ENCODE assay signal across 8 mouse cellular contexts in the genomic region with DNA sequence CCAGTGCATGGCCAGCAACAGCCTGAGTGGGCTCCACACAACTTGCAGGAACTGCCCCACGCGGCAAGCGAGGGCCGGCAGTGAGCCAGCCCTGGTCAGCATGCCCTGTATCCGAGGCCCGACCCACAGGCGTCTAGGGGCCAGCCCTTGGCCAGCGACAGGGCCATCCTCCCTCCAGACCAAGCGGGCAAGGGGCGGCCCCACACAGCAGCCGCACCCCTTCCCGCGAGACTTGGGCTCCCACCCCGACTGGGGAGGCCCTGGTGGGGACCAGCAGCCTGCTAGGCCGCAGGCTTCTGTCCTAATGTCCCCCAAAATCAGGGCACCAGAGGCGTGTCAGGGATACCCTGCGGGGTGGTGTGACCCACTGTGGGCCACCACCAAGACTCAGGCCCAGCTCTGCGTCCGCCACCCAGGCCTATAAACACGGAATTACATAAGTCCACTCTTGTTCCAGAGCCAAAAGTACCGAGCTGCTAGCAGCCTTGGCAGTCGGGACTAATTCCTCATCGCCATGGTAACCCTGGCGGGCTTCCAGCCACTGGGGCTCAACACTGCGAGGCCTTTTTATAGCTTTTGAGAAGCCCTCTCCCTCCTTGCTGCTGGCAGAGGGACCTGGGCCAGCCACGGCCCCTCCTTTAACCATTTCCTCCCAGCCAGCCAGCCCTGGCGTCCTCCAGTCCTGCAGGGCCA. TPM values are rescaled to one million over a fixed set of nuclear protein-coding genes. Genes with fewer than 3 reads are reported as not detected.
DNase-seq lines count a peak whose midpoint lies in the region; ATAC-seq lines count a peak whose summit lies in the region.

No protein-coding gene starts in this region.

- no peaks in the 10 kb centered on the region for H3K27me3 ChIP-seq in forebrain, embryonic 10.5 days (ENCODE audit: poor library complexity, severe bottlenecking)
- no peaks in the 10 kb centered on the region for H3K27me3 ChIP-seq in heart, embryonic 14.5 days (ENCODE audit: control insufficient read depth, insufficient read depth, low read length)
- no peaks in the 10 kb centered on the region for H3K27me3 ChIP-seq in liver, embryonic 11.5 days (replicated peaks; ENCODE audit: control insufficient read depth, insufficient read depth, low read length)
- no peaks in the 10 kb centered on the region for H3K27me3 ChIP-seq in stomach, embryonic 14.5 days (ENCODE audit: control insufficient read depth, insufficient read depth, low read length)

- H3K4me2 ChIP-seq in heart, embryonic 14.5 days (ENCODE audit: low read length), result peak overlapping the region; percentile 76
- H3K4me2 ChIP-seq in liver, embryonic 11.5 days, result peak overlapping the region; percentile 52
- H3K4me2 ChIP-seq in stomach, embryonic 14.5 days (replicated peaks; ENCODE audit: low read depth, low read length), result peak overlapping the region; percentile 70

- H3K4me1 ChIP-seq in forebrain, embryonic 10.5 days, result peaks cover 81% of the 10 kb centered on the region
- peaks cover 66 to 81% of the 10 kb centered on the region in 2 experiments for H3K4me1 ChIP-seq in heart, embryonic 14.5 days (ENCODE audit: control insufficient read depth in 2 of 2, insufficient read depth in 2 of 2, low read length in 2 of 2)
- peaks cover 56% of the 10 kb centered on the region for H3K4me1 ChIP-seq in liver, embryonic 11.5 days (replicated peaks; ENCODE audit: control insufficient read depth, insufficient read depth, low read length)
- H3K4me1 ChIP-seq in stomach, embryonic 14.5 days (ENCODE audit: control insufficient read depth, insufficient read depth, low read length), result peaks cover 66% of the 10 kb centered on the region

- H3K27ac ChIP-seq in forebrain, embryonic 10.5 days, result peak overlapping the region; percentile 97
- peak overlapping the region; percentile 96 to 98 for H3K27ac ChIP-seq in heart, embryonic 14.5 days (replicated peaks in 1 of 2; ENCODE audit: control insufficient read depth in 1 of 2, insufficient read depth in 1 of 2, low read depth in 2 of 2, low read length in 2 of 2)
- H3K27ac ChIP-seq in liver, embryonic 11.5 days (ENCODE audit: low read depth, low read length), result peak overlapping the region; percentile 93
- peak overlapping the region; percentile 99 for H3K27ac ChIP-seq in stomach, embryonic 14.5 days (ENCODE audit: low read length)

- peak; percentile 53 for DNase-seq in thymus, postnatal 4 days
- no peak for DNase-seq in thymus, postnatal 25 days
- peak; percentile 90 for DNase-seq in forebrain, embryonic 10.5 days (ENCODE audit: extremely low spot score, low spot score)
- DNase-seq in kidney, postnatal 14 days, result peak; percentile 100
- peak; percentile 73 for DNase-seq in liver, embryonic 11.5 days (ENCODE audit: low spot score)

- no peaks in the 10 kb centered on the region for H3K9me3 ChIP-seq in forebrain, embryonic 10.5 days
- H3K9me3 ChIP-seq in heart, embryonic 14.5 days (ENCODE audit: control insufficient read depth, low read length), result no peaks in the 10 kb centered on the region
- no peaks in the 10 kb centered on the region for H3K9me3 ChIP-seq in liver, embryonic 11.5 days (ENCODE audit: control insufficient read depth, low read length)
- H3K9me3 ChIP-seq in stomach, embryonic 14.5 days (ENCODE audit: control insufficient read depth, low read depth, low read length), result no peaks in the 10 kb centered on the region

- 22% methylated on average over 27 of the region's 27 CpGs for WGBS in forebrain, embryonic 10.5 days
- WGBS in heart, embryonic 14.5 days, result 4% methylated on average over 27 of the region's 27 CpGs
- 45% methylated on average over 27 of the region's 27 CpGs for WGBS in liver, embryonic 11.5 days
- 9% methylated on average over 27 of the region's 27 CpGs for WGBS in stomach, embryonic 14.5 days

- peak overlapping the region; percentile 71 for H3K9ac ChIP-seq in heart, embryonic 14.5 days (ENCODE audit: low read length)
- H3K9ac ChIP-seq in liver, embryonic 11.5 days (ENCODE audit: low read depth, low read length), result peak overlapping the region; percentile 38; the same call in 1 of the 2 replicates
- H3K9ac ChIP-seq in stomach, embryonic 14.5 days (replicated peaks; ENCODE audit: low read depth, low read length), result peak overlapping the region; percentile 52

- peaks cover 12% of the 10 kb centered on the region for H3K36me3 ChIP-seq in forebrain, embryonic 10.5 days (replicated peaks)
- H3K36me3 ChIP-seq in heart, embryonic 14.5 days (ENCODE audit: control insufficient read depth, insufficient read depth, low read length), result no peaks in the 10 kb centered on the region
- no peaks in the 10 kb centered on the region; the same call in 1 of the 2 replicates for H3K36me3 ChIP-seq in liver, embryonic 11.5 days (ENCODE audit: control insufficient read depth, insufficient read depth, low read length)
- H3K36me3 ChIP-seq in stomach, embryonic 14.5 days (ENCODE audit: control insufficient read depth, insufficient read depth, low read length), result no peaks in the 10 kb centered on the region

- ATAC-seq in heart, embryonic 14.5 days (ENCODE audit: insufficient number of reproducible peaks, insufficient read depth, low FRiP score, low read depth), result peak; percentile 83
- ATAC-seq in liver, embryonic 11.5 days (replicated peaks; ENCODE audit: low FRiP score), result peak; percentile 59
- ATAC-seq in monocyte, adult 5-6 weeks (replicated peaks; ENCODE audit: insufficient number of reproducible peaks, low FRiP score, low TSS enrichment, poor library complexity, severe bottlenecking), result peak; percentile 15; the same call in 1 of the 2 replicates
- ATAC-seq in stomach, embryonic 14.5 days (ENCODE audit: insufficient number of reproducible peaks, insufficient read depth, low FRiP score, low read depth), result peak; percentile 84

- H3K4me3 ChIP-seq in forebrain, embryonic 10.5 days, result peak overlapping the region; percentile 50
- H3K4me3 ChIP-seq in heart, embryonic 14.5 days (ENCODE audit: control insufficient read depth in 1 of 2, insufficient read depth in 1 of 2, low read depth in 1 of 2, low read length in 2 of 2), result peak overlapping the region; percentile 36 to 38
- H3K4me3 ChIP-seq in liver, embryonic 11.5 days (ENCODE audit: low read depth, low read length), result peak overlapping the region; percentile 19; the same call in 1 of the 2 replicates
- H3K4me3 ChIP-seq in stomach, embryonic 14.5 days (ENCODE audit: low read depth, low read length), result peak overlapping the region; percentile 36

RNA-seq across cellular contexts. Expression of a gene that starts 38.0 kb away (rescaled TPM):
- polyA plus RNA-seq in forebrain, embryonic 10.5 days (2016; fragmentation: Nextera tagmentation; extraction: Ambion mirVana), result 15.7 and 17.8 TPM in 2 replicates
- 16.2 and 17.6 TPM in 2 replicates for polyA plus RNA-seq in heart, embryonic 14.5 days (2014; fragmentation: Nextera tagmentation; extraction: Ambion mirVana)
- 14.0 and 17.2 TPM in 2 replicates for polyA plus RNA-seq in liver, embryonic 11.5 days (2014; fragmentation: Nextera tagmentation; extraction: Ambion mirVana)
- total RNA-seq in monocyte, adult 5-6 weeks (2017), result 14.4 to 63.8 TPM (median 24.3 TPM) in 3 replicates
- polyA plus RNA-seq in stomach, embryonic 14.5 days (2014; fragmentation: Nextera tagmentation; extraction: Ambion mirVana), result 32.7 and 33.4 TPM in 2 replicates

Comparison
In these comparisons a context has a peak if more than half of its experiments do, and no peak if none do; other contexts are left out.
1. ATAC-seq: peak in every context shown above with its lines; median percentile 84 in stomach, embryonic 14.5 days; 83 in heart, embryonic 14.5 days; 59 in liver, embryonic 11.5 days; 15 in monocyte, adult 5-6 weeks.